Mouse (Mus musculus): Measurements from ENCODE around the gene P4htm. TPM values are rescaled to one million over a fixed set of nuclear protein-coding genes. Genes with fewer than 3 reads are reported as not detected.

Gene P4htm
- polyA plus RNA-seq, 1 experiment, result 5.3 TPM

GRCm38 (mm10) chr9:108540846-108541245 is 56.6 kb downstream of the P4htm start:
- no peak overlapping the region for H3K4me3 ChIP-seq (ENCODE audit: insufficient read depth, low read depth, low read length)
- H3K36me3 ChIP-seq (ENCODE audit: control insufficient read depth, insufficient read depth, low read length), result peaks cover 19% of the 10 kb centered on the region
- peaks cover 2% of the 10 kb centered on the region; the same call in 1 of the 2 replicates for H3K4me1 ChIP-seq (ENCODE audit: control insufficient read depth, insufficient read depth, low read length)
- TF ChIP-seq POLR2A (IDR thresholded peaks at IDR 0.05; ENCODE audit: low read depth, low read length) (no peak), CTCF (conservative IDR thresholded peaks at IDR 0.05; ENCODE audit: insufficient read depth, insufficient read length, low read depth, low read length) (no peak)
- DNase-seq, result no peak
- no peaks in the 10 kb centered on the region for H3K27me3 ChIP-seq (replicated peaks; ENCODE audit: control insufficient read depth, insufficient read depth, low read length)
- H3K27ac ChIP-seq (ENCODE audit: insufficient read depth, low read depth, low read length), result no peak overlapping the region

GRCm38 (mm10) chr9:108531496-108531895 is 66.0 kb downstream of the P4htm start:
- DNase-seq, result no peak
- Histone ChIP-seq H3K27me3 (replicated peaks; ENCODE audit: control insufficient read depth, insufficient read depth, low read length) (no peaks in the 10 kb centered on the region), H3K4me3 (ENCODE audit: insufficient read depth, low read depth, low read length) (no peak overlapping the region), H3K36me3 (ENCODE audit: control insufficient read depth, insufficient read depth, low read length) (peaks cover 4% of the 10 kb centered on the region), H3K4me1 (ENCODE audit: control insufficient read depth, insufficient read depth, low read length) (no peaks in the 10 kb centered on the region), H3K27ac (ENCODE audit: insufficient read depth, low read depth, low read length) (no peak overlapping the region)
- 88% methylated on average over 1 of the region's 1 CpGs for WGBS
- no peak for TF ChIP-seq CTCF (conservative IDR thresholded peaks at IDR 0.05; ENCODE audit: insufficient read depth, insufficient read length, low read depth, low read length)
- TF ChIP-seq POLR2A (IDR thresholded peaks at IDR 0.05; ENCODE audit: low read depth, low read length), result no peak

- Histone ChIP-seq H3K4me1 (ENCODE audit: control insufficient read depth, insufficient read depth, low read length) (no peaks in the 10 kb centered on the region), H3K27ac (ENCODE audit: insufficient read depth, low read depth, low read length) (no peak overlapping the region), H3K4me3 (ENCODE audit: insufficient read depth, low read depth, low read length) (no peak overlapping the region), H3K36me3 (ENCODE audit: control insufficient read depth, insufficient read depth, low read length) (peaks cover 4% of the 10 kb centered on the region), H3K27me3 (replicated peaks; ENCODE audit: control insufficient read depth, insufficient read depth, low read length) (no peaks in the 10 kb centered on the region)
- TF ChIP-seq POLR2A (IDR thresholded peaks at IDR 0.05; ENCODE audit: low read depth, low read length) (no peak), CTCF (conservative IDR thresholded peaks at IDR 0.05; ENCODE audit: insufficient read depth, insufficient read length, low read depth, low read length) (no peak)
- WGBS, result 78% methylated on average over 1 of the region's 1 CpGs
- DNase-seq, result no peak
Measured at GRCm38 (mm10) chr9:108530954-108531353, 66.5 kb downstream of the P4htm start.

Other genes with a start within 250 kb of the P4htm start
- gene Usp4, start 249.8 kb downstream of the P4htm start, polyA plus RNA-seq (2012; rRNA removed), result 68.6 and 74.1 TPM in 2 replicates
- 0.22 and 0.50 TPM in 2 replicates for gene 1700102P08Rik, start 204.9 kb downstream of the P4htm start, polyA plus RNA-seq (2012; rRNA removed)
- not detected in 2 replicates for gene Ccdc36, start 169.2 kb downstream of the P4htm start, polyA plus RNA-seq (2012; rRNA removed)
- not detected in 2 replicates for gene BC048562, start 161.2 kb downstream of the P4htm start, polyA plus RNA-seq (2012; rRNA removed)
- 26.0 and 33.5 TPM in 2 replicates for gene Ccdc71, start 137.1 kb downstream of the P4htm start, polyA plus RNA-seq (2012; rRNA removed)
- 35.0 and 35.8 TPM in 2 replicates for gene Klhdc8b, start 136.1 kb downstream of the P4htm start, polyA plus RNA-seq (2012; rRNA removed)
- gene Lamb2, start 117.9 kb downstream of the P4htm start, polyA plus RNA-seq (2012; rRNA removed), result 80.4 and 89.1 TPM in 2 replicates
- gene Usp19, start 107.1 kb downstream of the P4htm start, polyA plus RNA-seq (2012; rRNA removed), result 107 and 137 TPM in 2 replicates
- gene Qars, start 90.0 kb downstream of the P4htm start, polyA plus RNA-seq (2012; rRNA removed), result 175 and 188 TPM in 2 replicates
- 76.3 and 85.5 TPM in 2 replicates for gene Qrich1, start 80.9 kb downstream of the P4htm start, polyA plus RNA-seq (2012; rRNA removed)
- gene Impdh2, start 37.4 kb downstream of the P4htm start, polyA plus RNA-seq (2012; rRNA removed), result 52.3 and 60.0 TPM in 2 replicates
- 64.7 and 74.3 TPM in 2 replicates for gene Ndufaf3, start 30.2 kb downstream of the P4htm start, polyA plus RNA-seq (2012; rRNA removed)
- gene Dalrd3, start 27.8 kb downstream of the P4htm start, polyA plus RNA-seq (2012; rRNA removed), result 220 and 295 TPM in 2 replicates
- 31.0 and 34.4 TPM in 2 replicates for gene Wdr6, start 18.9 kb downstream of the P4htm start, polyA plus RNA-seq (2012; rRNA removed)
- gene Arih2, start 51.7 kb upstream of the P4htm start, polyA plus RNA-seq (2012; rRNA removed), result 34.9 and 36.9 TPM in 2 replicates
- 34.7 and 42.2 TPM in 2 replicates for gene Slc25a20, start 64.4 kb upstream of the P4htm start, polyA plus RNA-seq (2012; rRNA removed)
- gene Prkar2a, start 91.6 kb upstream of the P4htm start, polyA plus RNA-seq (2012; rRNA removed), result 19.0 and 19.8 TPM in 2 replicates
- gene Ip6k2, start 186.1 kb upstream of the P4htm start, polyA plus RNA-seq (2012; rRNA removed), result 68.3 and 78.0 TPM in 2 replicates
- gene Nckipsd, start 210.7 kb upstream of the P4htm start, polyA plus RNA-seq (2012; rRNA removed), result 19.1 and 24.1 TPM in 2 replicates
- 0.18 and 0.19 TPM in 2 replicates for gene Celsr3, start 228.7 kb upstream of the P4htm start, polyA plus RNA-seq (2012; rRNA removed)

Data from kidney, adult 2 months (tissue).